Mouse (Mus musculus) heart, postnatal 0 days (tissue): ENCODE measurements at regions not wholly inside any gene's neighbourhood (a gene's known extent, or its start where the extent isn't known, plus 50 kb on each side); places are given as distances from the start of the nearest gene placed in this dataset.

Experiments
- CTCF ChIP-seq: IDR thresholded peaks from 2 replicates; pipeline ENCODE4 v1.5.1; 2016; ENCODE audit warnings: antibody characterized with exemption, control low read depth, low read depth
- EP300 ChIP-seq: IDR thresholded peaks from 2 replicates; pipeline ENCODE4 v1.6.1; 2016; ENCODE audit warnings: antibody characterized with exemption, low read depth

DNA sequence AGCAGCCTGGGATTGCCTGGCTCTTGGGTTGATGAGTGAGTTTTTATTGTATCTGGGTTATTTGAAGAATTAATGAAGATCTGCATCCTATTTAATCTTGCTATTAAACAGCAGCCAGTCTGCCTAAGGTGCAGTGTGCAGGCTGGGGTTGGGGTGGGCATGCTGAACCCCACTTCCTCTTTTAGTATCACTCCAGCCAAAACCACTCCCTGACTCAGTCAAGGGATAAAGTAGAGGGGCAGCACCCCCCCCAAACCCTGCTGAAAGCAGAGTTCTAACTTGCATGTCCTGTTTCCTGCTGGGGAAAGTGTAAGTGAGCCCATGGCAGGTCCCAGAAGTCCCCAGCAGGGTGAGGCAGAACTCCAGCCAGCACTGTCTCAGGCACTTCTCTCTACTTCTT is 292.7 kb upstream of the Rtl1 start:
- TF ChIP-seq CTCF (no peak), EP300 (no peak)
